Mouse (Mus musculus): ENCODE measurements around the gene Gdf9.
A peak's percentile ranks its signal among the peaks of the same experiment; 100 is the strongest.

Gene Gdf9

DNA sequence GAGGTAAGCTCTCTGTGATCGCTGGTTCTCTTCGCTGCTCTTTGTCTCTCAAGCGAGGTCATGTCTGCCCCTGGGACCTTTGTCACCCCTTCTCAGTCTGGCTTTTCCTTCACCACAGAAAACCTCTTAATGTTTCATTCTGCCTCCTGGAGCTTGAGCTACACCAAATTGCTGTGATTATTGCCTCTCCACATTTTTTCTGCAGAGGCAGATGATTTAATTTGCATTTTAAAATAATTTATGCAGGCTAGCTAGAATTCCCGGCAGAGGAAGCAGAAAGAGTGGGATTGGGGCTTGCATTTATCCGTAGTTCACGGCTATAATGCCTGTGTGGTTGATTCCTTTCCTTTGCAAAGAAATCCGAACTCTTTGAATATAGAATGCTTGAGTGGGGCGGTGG, 44.8 kb downstream of the Gdf9 start:
- DNase-seq (ENCODE audit: extremely low spot score, low spot score), result no peak

DNA sequence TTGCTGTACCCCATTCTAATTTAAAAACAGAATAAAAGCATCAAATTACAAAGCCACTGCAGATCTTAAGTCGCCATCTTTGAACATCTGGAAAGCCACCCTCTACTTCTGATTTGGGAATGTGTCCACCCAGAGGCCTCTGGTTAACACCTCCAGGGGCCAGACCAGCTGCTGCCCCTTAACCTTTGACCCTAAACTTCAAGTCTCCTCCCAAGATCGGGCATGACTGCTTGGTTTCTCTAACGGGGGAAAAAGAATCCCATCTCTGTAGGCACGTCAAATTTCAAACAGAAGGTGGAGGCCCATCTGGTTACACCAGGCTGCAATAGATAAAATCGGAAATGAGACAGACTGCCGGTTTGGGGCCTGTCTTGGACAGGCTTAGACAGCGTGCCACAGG, 47.0 kb downstream of the Gdf9 start:
- no peak for DNase-seq (ENCODE audit: extremely low spot score, low spot score)

DNA sequence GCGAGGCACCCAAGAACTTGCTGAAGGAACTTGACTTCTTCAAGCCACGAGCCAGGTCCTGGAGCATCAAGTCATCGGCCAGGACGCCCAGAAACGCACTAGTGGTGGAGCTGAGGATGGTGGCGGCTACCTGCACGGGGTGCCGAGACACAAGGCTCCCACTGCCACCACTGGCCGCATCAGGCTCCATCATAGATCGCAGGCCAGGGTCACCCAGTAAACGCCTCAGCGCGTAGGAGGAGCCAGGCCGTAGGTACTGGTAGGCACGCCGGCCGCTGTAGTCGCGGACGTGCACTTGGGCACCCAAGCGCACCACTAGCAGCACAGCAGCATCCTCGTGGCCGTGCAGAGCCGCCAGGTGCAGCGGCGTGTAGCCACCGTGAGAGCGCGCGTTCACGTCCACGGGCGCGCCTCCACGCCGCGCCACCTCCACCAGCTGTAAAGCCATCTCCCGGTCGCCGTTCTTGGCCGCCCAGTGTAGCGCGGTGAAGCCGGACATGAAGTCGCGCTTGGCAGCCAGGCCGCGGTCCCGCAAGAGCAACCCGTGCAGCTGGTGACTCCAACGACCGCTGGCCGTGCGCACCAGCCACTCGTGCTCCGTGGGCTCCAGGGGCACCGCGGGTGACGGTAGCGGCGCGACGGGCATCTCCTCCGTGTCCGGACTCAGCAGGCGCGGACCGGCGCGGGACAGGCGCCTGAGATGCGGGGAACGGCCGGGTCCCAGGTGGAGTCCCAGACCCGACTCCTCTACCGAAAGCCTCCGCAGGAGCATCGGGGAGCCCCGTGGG, 47.8 kb downstream of the Gdf9 start:
- DNase-seq (ENCODE audit: extremely low spot score, low spot score), result peak; percentile 64

DNA sequence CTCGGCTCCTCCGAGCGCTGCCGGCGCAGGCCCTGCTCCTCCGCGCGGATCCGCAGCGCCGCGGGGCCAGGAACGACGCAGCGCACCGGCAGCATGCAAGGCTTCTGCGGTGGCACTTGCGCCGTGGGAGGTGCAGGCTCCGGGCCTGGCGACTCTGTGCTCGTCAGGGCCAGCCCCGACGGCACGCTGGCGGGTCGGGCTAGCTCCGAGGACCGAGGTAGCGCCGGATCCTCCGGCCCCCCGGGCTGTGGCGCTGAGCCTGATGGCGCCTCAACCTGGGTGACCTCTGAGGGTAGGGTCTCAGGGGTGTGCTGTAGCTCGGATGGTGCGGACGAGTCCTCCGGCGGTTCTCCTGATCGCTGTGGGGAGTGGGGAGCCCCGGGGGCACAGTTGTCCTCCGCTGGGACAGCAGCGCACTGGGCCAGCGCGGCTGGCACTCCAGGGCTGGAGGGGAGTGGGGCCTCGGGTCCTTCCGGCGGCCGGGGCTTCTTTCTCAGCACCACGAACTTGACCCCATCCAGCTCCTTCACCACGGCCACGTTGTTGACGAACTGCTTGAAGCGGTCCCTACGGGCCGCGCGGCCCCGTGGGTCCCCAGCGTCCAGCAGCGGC, 48.5 kb downstream of the Gdf9 start:
- peak; percentile 55 for DNase-seq (ENCODE audit: extremely low spot score, low spot score)

DNA sequence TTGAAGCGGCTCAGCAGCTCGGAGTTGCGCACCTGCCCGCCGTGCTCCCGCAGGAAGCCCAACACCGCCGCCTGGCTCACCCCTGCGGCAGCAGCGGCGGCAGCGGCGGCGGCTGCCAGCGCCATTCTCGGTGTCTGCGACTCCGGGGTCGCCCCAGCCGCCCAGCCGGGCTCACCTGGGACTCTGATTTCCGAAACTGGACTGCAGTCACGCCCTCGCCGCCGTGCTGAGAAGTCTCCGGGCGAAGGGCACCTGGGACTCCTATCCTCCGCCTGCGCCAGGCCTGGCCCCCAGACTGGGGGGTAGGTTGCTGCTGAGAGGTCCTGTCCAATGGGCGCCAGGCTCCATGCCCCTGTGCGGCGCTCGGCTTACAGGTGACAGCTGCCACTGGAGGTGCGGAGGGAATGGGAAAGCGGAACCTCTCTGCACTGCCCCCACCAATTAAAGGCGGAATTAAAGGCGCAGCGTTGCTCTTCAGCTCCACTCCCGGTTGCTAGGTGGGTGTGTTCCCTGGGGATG, 49.0 kb downstream of the Gdf9 start, which contains the start of the genes Gm9945 and Sowaha:
Gm9945 (plus strand) TSS at position 384 of the 519 bp plus-strand sequence.
Sowaha (minus strand) TSS at position 492 of the 519 bp plus-strand sequence.
- DNase-seq (ENCODE audit: extremely low spot score, low spot score), result no peak

DNA sequence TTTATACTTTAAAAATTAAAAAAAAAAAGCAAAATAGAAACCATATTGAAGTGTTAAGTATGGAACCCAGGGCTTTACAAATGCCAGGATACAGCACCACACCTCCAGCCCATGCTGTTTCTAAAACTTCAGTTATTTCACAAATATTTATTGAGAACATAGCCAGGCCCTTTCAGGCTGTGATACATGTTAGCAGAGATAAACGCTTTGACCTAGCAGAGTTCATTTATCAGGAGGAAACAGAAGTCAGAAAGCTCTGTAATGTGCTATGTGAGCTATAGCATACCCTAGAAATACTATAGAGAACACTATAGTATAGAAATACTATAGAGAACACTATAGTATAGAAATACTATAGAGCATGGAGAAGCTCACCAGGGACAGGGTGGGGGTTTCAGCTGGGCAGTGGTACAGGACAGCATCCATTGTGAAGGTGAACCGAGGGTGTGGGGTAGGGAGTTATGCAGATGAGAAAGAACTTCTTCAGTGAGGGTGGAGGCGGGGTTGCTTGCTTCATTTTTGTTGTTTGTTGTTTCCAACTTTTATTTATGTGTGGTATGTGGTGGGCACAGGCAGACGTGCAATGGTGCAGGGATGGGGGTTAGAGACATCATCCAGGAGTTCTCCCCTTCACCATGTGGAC, 50.4 kb downstream of the Gdf9 start:
- no peak for DNase-seq (ENCODE audit: extremely low spot score, low spot score)

DNA sequence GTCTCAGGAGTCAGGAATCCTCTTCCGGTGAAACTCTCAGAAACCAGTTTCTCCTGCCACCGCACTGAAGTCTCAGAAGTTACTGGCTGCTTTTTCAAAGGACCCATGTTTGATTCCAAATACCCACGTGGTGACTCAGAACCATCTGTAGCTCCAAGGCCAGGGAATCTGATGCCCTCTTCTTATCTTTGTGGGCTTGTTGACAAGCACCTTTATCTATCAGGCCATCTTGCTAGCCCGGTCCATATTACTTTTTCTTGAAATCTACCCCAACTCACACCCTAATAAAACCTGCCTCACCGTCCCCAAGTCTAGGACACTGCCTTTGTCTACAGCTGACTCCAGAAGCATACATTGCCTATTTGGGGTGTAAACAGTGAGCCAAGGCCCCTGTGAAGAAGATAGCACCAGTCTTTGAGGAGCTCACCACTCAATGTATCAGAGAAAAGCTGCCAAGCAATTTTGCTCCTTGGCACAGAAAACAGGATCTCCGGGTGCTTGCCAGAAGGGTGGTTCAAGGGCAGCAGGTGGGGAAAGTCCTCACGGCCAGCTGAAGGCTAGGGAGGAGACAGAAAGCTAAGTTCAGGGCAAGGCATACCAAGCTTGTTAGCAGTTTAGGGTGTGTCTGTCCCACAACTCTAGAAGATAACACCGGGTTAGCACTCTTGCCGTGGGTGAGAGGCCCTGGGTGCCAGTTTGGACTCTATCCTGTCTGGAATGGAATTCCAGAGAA, 52.5 kb downstream of the Gdf9 start:
- no peak for DNase-seq (ENCODE audit: extremely low spot score, low spot score)

DNA sequence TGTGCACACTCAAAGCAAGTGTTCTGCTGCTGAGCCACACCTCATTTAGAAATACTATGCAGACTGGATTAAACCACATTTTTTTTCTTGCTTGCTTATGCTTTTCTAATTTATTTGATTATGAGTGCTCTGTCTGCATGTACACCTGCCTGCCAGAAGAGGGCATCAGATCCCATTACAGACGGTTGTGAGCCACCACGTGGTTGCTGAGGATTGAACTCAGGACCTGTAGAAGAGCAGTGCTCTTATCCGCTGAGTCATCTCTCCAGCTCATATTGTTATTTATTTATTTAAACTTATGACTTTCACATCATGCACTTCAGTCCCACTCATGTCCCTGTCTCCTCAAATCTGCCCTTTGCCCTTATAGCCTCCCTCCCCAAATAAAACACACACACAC, 54.9 kb downstream of the Gdf9 start:
- no peak for DNase-seq (ENCODE audit: extremely low spot score, low spot score)

DNA sequence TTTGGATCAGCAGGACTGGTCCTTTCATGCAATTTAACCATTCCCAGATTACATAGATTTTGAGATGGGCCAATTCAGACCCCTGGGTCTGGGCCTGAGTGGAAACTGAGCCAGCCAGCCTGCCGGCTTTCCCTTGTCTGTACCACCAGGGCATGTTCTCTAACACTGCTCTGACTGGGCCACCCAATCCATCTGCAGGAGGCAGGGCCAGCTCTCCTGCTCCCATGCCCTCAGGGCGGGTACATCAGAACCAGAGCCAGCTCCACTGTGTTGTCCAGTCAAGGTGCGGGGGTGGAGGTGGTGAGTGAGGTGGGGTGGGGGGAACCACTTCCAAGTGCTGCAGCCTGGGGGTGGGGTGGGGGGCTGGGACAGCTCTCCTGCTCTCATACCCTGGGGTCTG, 55.5 kb downstream of the Gdf9 start:
- no peak for DNase-seq (ENCODE audit: extremely low spot score, low spot score)

DNA sequence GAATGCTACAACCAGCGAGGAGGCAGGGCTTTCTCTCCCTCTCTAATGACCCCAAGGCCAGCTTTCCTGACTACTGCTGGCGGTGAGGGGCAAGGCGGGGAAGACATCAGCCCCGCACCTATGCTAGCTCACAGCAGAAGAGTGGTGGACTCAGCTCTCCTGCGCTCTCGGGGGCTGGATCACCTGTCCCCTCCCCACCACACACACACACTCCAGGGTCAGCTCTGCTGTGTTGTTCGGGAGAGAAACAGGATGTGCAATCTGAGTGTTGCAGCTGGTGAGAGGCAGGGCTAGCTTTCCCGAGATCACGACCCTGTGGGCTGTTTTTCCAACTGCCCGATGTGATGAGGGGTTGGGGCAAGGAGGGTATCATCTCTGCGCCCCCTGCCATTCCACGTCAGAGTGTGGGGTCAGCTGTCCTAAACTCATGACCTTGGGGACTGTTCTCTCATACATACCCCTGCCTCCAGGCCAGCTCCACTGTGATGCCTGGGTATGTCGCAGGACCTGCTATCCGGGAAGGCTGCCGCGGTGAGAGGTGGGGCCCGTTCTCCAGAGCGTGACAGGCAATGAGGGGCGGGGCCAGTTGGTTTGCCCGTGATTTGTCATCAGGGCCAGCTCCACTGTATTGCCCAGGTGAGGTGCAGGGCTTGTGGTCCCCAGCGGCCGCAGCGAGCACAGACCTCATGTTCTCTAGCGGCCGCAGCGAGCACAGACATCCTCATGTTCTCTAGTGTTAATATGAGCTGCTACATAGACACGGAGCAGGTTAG, 56.2 kb downstream of the Gdf9 start:
- DNase-seq (ENCODE audit: extremely low spot score, low spot score), result no peak
